Mouse (Mus musculus) urinary bladder, postnatal 4 days (tissue): ENCODE measurements around the gene Slc1a2.

Experiments used
- DNase-seq, 2 experiments: peaks; one replicate each; pipeline ENCODE4 v3.0.0; 2021 to 2022; ENCODE audit warnings: low spot score in 2 of 2

The Slc1a2 gene

DNA sequence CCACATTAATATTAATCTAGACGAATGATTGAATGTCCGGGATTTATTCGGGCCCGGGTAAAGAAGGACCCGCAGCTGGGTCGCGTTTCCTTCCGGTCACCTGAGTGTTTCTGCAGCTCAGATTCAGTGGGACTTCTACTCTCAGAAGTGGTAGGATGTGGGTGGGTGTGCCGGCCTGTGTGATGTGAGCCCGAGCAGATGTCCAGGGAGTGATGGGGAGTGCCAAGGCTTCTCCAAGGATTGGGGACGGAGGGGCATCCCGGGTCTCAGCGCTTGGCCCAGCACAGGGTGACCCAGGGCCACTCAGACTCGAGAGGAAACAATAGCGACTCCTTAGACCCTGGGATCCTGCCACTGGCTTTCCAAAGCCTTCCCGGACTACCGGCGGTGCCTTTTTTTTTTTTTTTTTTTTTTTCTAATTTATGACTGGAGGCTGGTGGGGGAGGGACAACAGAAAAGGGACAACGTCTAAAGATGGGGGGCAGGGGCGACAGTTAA, at the start of gene Slc1a2:
Gene Slc1a2 (plus strand): TSS at position 497 of the 498 bp plus-strand sequence.
- no peak for DNase-seq

DNA sequence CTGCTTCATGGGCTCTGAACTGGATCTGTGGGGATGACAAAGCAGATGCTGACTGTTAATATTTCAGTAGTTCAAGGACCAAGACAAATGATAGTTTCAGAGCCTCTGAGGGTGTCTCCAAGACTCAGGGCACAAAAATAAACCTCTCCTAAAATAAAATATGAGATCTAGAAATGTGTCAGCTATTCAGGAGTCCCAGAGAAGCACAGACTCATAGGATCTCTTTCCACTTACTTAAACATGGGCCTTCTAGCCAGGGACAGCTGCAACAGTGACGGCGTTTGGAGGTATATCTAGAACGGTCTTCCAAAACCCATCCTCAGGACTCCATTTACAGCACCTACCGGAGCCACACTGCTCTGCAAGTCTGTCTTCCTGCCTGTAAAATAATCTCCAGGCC, 48.0 kb upstream of the Slc1a2 start:
- DNase-seq: no peak

DNA sequence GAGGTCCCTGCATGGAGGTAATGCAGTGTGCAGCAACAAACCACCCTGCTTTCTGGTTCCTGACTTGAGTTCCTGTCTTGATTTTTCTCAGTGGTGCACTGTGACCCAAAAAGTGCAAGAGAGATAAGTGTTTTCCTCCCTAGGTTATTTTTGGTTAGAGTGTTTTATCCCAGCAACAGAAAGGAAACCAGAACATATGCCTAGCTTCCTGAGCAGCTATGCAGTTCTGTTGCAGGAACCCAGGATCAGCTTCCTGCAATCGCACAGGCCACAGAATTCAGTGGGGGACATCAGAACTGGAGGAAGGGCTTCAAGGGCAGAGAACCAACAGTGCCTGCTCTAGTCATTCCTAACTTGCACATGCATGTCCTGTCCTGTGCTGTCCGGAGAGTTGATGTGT, 41.8 kb upstream of the Slc1a2 start:
- DNase-seq: no peak

DNA sequence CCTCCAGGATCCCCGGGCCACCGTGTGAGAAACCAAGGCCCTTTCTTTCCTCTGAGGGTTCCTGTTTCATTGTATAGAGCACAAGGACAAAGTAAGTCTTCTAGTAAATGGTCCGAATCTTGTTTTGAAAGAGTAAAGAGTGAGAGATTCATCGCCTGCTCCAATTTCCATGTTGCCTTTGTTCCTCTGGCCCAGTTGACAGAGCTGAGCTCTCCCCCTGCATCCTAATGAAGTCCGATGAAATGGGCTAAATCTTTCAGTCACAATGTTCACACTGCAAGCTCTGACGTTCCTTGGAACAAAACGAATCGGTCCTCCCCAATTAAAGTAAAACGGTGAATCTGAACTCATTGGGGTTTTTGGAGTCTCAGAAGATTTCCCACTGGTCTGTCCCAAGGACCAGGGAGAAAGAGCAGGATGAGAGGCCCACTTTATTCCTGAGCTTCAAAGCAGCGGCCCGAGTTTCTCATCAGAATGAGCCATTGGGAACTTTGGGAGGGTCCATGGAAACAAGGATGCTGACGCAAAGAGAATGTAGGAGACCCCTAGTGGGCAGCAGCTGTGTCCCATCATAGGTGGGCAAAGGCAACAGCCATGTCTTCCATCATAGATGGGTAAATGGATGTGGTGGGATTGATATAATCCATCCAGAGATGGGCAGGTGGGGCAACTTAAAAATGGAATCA, 37.6 kb upstream of the Slc1a2 start:
- no peak for DNase-seq

DNA sequence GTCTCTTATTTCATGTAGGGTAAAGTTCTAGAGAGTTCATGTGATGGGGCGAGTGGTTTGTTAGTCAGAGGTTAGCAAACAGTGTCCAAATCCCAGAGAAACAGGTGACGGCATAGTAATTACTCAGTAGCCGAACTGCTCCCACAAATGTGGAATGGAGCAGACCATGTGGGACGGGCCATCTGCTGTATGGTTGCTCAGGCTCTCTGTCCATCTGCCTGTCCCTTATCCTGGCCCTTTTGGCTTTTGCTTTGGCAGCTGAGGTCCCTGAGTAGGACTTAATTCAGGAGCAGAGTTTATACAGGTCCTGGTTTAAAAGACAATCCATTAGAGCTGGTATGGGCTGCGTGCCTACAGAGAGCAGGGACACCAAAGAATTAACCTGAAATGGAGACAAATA, 36.3 kb upstream of the Slc1a2 start:
- DNase-seq: no peak

DNA sequence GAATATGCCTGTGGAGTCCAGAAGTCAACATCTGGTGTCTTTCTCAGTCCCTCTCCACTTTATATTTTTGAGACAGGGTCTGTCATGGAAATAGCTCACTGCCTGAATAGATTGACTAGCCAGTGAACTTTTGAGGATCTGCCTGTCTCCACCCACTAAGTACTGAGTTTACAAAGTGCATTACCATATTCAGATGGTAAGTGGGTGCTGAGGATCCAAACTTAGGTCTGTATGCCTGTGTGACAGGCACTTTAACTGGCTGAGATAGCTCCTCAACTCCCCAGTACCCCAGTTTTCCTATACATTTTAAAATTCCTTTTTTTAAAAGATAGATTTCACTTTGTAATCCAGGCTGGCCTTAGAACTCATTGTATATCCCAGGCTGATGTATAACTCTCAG, 35.5 kb upstream of the Slc1a2 start:
- DNase-seq: no peak

DNA sequence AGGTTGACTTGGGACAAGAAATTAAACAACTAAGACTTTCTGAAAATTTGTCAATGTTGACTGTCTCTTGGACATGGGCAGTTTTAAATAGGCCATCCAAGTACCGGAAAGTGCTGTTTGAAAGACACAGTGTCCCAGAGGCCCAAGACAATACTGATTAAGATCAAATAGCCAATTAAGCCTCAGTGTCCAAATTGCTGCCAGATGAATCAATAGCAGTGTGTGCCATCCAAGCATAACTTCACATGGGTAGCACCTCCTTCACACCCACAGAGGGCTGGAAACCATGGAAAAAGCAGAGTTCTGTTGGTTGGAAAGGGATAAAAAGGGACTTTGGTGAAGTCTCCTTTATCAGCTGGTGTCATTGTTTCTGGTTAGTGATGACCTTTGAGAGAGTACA, 33.9 kb upstream of the Slc1a2 start:
- DNase-seq: no peak

DNA sequence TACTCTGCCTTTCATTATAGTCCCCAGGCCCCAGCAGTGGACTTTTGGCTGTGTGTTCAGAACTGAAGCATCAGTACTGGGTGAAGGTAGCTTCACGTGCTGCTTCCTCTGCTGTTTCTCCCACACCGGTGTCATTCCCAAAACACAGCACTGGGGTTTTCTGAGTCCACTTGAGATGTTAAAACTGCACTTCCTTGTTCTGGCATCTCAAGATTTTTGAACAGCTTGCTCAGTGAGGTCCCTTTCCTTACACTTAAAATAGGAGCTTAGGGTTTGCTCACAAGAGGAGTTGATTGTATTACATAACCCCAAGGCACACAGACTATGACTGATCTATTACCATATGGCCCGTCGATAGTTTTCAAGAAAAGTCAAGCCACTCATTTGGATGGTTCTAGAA, 26.1 kb upstream of the Slc1a2 start:
- DNase-seq: no peak

DNA sequence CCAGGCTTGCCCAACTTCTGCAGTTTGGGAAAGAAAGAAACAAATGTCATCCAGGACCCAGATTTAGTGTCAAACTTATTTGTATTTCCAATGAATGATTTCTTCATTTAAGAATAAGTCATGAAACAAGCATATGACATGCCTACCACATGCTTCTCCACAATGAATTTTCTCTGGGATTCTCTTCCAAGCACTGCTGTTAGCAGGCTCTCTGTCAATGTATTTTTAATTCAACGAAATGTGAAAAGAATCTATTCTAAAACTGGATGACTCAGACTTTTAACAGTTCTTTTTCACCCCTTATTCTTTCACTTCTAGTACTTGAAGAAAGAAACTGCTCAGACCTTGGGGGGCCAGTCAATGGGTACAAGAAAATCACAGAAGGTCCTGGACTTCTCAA, 24.4 kb upstream of the Slc1a2 start:
- DNase-seq: no peak

DNA sequence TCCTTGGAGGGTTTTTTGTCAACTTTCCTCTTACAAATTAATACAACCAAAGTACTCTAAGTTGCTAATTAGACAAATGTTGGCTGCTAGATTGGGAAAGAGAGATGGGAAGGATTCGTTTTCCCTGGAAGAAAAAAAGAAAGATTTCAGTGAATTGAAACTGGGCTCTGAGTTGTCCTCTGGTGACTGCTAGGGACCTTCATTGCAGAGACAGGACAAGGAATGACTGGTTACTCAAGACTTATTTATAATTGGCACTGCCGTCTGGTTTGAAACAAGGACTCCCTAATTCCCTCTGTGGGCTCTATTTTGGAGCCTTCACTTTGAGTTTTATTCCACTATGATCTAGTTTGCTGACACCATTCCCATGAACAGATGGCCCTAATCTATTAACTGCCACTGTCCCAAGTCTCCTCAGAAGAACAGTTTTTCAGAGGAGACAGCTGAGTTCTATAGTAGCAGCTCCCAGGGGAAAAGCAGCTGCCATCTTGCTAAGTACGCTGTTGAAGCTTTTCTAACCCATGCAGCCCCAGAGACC, 22.9 kb upstream of the Slc1a2 start:
- DNase-seq: no peak

DNA sequence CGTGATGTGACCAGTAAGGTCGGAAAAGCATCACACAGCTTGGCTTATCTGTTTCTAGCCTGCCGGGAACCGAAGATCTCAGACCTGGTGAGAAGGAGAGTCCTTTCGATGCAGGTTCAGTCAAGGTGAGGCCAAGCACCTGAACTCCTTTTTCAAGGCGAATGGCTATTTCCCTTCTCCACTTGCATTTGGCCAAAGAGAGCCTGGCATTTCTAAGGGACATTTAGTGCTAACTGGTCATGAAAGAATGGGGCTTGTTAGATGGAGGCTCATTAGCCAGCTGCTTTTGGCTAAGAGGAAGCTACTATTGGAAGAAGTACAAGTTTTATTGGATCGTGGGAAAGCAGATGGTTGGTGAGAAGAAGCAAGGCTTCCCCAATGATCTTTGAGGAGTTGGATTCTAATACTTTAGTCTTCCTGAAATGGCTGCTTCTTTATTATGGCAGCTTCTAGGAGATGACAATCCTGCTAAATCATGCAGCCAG, 22.3 kb upstream of the Slc1a2 start:
- DNase-seq: no peak

DNA sequence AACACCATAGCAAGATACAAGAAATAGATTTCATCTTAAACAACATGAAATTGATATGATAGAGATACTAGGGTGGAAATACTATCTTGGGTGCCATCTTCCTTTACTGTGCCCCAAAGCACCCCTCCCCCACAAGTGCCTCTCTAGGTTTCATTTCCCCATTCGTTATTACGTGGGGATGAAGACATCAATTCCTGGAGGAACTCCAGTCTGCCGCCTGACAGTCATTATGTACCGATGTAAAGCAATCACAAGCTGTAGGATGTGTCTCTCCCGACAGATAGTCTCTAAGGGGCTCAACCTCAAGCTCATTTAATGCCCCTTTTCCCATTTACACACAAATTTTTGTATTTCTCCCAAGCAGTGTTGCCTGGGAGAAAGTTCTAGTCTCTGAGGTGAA, 20.3 kb upstream of the Slc1a2 start:
- DNase-seq: no peak

DNA sequence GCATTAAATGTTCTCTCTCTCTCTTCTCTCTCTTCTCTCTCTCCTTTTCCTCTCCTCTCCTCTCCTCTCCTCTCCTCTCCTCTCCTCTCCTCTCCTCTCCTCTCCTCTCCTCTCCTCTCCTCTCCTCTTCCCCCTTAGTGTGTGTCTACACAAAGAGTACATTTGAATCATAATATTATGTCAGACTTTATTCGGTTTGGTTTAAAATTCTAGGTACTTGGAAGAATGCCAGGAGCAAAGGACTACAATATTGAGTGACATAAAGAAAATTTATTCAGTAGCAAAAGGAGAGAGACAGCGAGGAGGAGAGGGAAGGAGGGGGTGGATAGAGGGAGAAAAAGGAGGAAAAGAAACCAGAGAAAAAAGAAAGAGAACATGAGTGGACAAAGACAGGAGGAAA, 19.8 kb upstream of the Slc1a2 start:
- no peak for DNase-seq

DNA sequence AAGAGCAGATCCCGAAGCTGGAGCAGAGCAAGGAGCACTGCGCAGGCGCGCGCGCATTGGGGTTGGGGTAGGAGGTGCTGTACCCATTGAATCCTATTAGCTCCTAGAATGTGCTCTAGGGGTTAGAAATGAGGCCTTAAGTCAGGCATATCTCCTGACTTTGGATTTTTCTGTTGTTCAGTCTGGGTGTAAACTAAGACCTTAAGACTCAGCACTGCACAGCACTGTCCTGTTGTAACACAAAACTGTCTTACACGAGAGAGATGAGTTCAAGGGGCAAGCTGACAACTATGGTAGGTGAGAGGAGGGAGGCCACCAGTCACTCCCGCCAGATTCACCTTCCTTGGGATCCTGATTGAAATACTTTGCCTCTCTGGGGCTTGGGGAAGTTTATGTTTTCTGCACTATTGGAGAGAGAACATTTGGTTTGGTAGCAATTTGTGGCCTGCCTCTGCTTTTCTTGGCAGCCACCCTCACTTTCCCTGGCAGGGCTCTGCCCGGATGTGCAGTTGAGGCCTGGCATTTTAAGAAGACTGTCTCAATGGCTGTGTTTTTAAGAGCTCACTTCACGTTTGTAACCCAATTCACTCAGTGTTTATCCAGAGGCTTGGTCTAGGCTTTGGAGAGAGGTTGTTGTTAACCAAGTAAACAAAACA, 9.5 kb upstream of the Slc1a2 start:
- no peak for DNase-seq

DNA sequence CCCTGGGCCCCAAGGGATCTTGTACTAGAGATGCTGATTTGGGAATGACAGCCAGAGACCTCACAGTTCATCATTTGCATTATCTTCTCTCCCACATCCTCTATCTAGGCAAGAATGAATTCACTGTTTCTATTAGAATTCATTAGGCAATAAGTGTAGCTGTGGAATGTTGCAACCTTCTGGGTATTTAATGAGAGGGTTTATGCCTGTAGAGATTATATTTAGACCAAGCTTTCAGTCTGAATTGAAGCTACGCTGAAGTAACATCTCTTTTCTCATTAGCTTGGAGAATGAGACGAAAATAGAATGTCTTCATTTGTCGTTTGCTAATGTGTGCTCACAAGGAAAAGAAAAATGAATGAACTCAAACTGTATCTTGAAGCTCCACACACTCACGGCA, 8.1 kb upstream of the Slc1a2 start:
- no peak for DNase-seq

DNA sequence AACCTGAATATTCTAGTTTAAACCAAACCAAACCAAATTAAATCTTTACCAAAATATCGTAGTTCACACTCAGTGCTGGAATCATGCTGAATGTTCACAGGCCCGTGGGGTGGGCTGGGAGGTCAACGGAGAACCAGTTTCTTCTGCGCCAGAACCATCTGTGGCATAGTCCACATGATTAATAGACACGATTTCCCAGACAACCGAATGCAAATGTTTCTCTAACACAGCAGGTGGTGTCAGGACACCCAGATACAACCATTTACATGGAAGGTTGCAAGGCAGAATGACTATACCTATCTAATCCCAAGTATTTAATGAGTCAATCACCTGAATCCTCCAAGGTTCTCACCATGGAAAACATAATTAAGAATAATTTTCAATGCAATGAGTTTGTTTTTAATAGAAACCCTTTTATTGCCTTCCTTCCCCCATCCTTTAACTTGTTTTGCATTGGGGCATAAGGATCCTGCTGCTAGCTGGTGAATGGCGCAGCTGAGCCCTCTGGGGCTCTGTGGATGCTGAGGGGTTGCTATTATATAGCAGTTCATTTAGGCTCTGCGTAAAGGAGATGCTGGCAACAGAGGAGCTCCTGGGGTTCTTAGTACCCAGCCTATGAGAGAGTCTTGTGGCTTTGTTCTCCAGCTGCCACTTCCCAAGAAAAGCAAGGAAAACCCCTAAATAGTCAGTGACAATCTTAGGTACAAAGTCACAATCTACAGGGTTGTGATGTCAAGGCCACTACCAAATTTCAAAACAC, 2.3 kb upstream of the Slc1a2 start:
- no peak for DNase-seq

DNA sequence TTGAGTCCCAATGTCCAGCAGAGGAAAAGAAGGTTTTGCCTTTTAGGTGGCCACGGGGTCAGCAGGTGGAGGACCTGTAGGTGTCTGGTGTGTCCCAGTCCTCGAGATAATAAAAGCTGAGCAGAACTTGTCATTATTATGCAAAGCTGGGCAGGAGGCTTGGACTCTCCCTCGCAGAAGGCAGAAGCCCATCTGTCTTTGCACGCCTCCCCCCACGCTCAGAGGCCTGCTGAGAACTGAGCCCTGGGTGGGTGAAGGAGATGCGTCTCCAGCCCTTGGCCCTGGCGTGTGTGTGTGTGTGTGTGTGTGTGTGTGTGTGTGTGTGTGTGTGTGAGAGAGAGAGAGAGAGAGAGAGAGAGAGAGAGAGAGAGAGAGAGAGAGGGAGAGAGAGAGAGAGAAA, 733 bp upstream of the Slc1a2 start:
- no peak for DNase-seq

DNA sequence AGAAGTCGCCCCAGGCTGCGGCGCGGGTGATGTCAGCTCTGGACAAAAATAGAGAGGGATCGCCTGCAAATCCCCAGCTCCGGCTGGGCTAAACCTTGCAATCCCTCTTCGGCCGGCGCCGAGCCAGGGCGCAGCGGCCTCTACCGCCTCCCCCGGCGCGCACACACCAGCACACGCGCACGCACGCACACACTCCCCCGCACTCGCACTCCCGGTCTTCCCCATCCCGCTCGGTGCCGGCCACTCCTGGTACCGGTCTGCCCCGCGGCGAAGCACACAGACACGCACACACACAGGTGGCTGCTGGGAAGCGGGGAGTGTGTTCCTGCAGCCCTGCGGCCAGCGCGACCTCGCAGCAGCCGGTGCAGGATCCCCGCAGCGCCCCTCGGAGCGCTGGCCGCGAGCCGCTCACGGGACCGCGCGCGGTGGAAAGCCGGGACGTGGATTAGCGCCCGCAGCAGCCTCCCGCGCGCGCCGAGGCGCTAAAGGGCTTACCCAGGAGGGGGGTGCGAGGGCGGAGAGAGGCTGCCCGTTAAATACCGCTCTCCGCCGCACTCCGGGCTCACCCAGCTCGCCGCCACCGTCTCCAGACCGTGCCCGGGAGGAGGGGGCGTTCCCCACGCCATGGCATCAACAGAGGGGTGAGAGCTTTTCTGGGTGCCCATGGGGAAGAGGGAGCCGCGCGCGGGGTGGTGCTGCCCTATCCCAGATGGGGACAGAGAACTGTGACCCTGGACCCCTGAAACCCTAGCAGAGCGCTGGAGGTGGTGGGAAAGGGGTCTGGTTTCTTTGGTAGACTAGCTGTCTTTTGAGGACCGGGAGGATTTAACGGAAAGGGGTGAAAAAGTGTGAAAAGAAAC, 432 bp downstream of the Slc1a2 start:
- DNase-seq: peak; percentile 26 to 62

DNA sequence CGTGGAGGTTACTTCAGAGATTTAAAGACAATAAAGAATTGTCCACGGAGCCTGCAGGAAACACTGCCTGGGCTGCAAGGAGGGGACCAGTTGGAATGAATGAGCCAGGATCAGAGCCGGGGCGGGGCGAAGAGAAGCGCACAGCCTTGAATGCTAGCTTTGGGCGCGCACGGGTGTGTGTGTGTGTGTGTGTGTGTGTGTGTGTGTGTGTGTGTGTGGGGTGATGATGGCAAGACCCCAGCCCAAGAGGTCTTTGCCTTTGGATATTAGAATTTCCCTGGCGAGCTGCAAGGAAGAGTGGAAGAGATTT, 1.0 kb downstream of the Slc1a2 start:
- DNase-seq: no peak

DNA sequence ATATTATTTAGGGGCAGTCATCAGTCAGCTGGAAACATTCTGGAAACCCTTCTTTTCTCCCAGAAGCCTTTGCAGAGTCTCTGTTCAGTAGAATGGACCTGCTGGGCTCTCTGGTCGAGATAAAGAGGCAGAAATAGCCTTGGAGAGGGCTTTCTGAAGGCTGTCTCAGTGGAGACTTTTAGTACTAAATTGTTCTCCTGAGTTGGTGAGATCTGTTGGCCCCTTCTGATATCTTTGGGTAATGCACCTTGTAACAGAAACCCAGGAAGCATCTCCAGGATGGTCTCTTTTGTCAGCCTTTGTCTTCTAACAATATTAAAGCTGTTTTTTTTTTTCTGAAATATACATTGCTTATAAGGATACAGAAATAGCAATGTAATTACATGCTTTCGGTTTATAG, 2.6 kb downstream of the Slc1a2 start:
- no peak for DNase-seq

DNA sequence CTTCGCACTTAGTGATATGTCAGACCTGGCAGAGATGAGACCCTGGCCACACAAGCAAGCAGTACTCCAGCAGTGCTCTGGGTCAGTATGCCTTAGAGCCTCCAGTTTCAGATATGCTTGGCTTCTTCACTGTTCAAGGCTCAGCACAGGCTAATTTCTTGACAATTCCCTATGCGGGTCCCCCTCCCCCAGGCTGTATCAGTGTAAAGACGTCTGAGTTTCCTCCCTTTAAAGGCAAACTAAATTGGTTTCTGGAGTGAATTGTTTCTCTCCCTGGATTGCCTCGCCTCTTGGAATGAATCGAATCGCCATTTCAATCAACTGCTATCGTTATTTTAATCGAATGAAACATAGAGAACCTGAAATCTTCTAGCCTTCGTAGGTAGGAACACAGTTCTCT, 4.5 kb downstream of the Slc1a2 start:
- DNase-seq: no peak

DNA sequence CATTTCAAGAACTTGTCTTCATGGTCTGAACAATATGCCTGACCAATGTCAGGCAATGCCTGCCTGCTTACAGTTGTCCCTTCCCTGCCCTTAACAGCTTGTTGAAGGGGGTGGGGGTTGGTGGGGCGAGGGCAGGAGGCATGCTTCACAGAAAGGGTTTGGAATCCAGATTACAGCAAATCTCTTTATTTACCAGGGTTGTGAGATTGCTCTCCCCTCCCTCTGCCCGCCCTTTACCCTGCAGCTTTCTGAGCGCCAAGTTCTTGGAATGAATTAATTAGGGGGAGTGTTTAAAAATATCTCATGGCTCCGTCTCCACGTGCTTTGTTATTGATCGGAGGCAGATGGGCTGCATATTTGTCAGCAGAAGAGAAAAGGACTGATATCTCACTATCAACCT, 4.9 kb downstream of the Slc1a2 start:
- DNase-seq: no peak
